Mouse (Mus musculus) olfactory bulb, adult 2 months (tissue): Measurements from ENCODE around the gene Drosha.

Source experiments
- CTCF ChIP-seq: fragments of 200-500 bp; IDR thresholded peaks from 2 replicates; pipeline ENCODE4 v1.5.1; 2012; ENCODE audit warnings: low read depth, mild to moderate bottlenecking, low read length, moderate library complexity; ENCODE audit not compliant: insufficient read depth
- POLR2A ChIP-seq: fragments of 200-500 bp; IDR thresholded peaks from 2 replicates; pipeline ENCODE4 v1.6.1; 2012; ENCODE audit warnings: mild to moderate bottlenecking, low read depth, low read length, moderate library complexity; ENCODE audit not compliant: insufficient read depth

GRCm38 (mm10) chr15:12876266-12876665, 51.7 kb downstream of the Drosha start:
- TF ChIP-seq POLR2A (no peak), CTCF (no peak)
